Comparison of ENCODE assay signal across 28 mouse cellular contexts in genomic region chr15:77893292-77893691, GRCm38 (mm10). TPM values are rescaled to one million over a fixed set of nuclear protein-coding genes. Genes with fewer than 3 reads are reported as not detected.
DNase-seq lines count a peak whose midpoint lies in the region; ATAC-seq and TF ChIP-seq lines count a peak whose summit lies in the region.
"Had no signal": no experiment of that assay in that cellular context is flagged by ENCODE, and none has a peak within 500 bp of the region (broad histone marks: within the 10 kb centered on the region; RNA-seq: fewer than 3 reads in every experiment).

No protein-coding gene starts in this region.

- H3K4me3 ChIP-seq in heart, embryonic 10.5 days, result no peak overlapping the region
- H3K4me3 ChIP-seq in heart, embryonic 11.5 days (ENCODE audit: low read depth, low read length), result no peak overlapping the region
- H3K4me3 ChIP-seq in lung, adult 2 months (replicated peaks; ENCODE audit: extremely low read depth, low read depth, low read length), result no peak overlapping the region
- no peak overlapping the region for H3K4me3 ChIP-seq in limb, embryonic 10.5 days
- H3K4me3 ChIP-seq: embryonic facial prominence, embryonic 10.5 days; forebrain, embryonic 10.5 days; hindbrain, embryonic 12.5 days; kidney, embryonic 15.5 days; limb, embryonic 13.5 days; liver, embryonic 12.5 days; midbrain, embryonic 13.5 days; neural tube, embryonic 12.5 days had no signal

- DNase-seq in heart, embryonic 10.5 days (ENCODE audit: low spot score), result no peak
- DNase-seq in Muller cell, postnatal 12 days (ENCODE audit: inconsistent ontology term), result peak; percentile 62
- DNase-seq in lung, adult 2 months, result peak; percentile 33
- peak; percentile 19 for DNase-seq in lung, postnatal 14 days
- DNase-seq in limb, embryonic 10.5 days (ENCODE audit: low spot score), result no peak
- DNase-seq in heart, postnatal 4 days, result no peak
- DNase-seq: adrenal gland, postnatal 10 days; B cell, adult 2 months; cerebellum, adult 11 months; cerebellum, adult 9-11 months; kidney, postnatal 36 days; right cerebral cortex, postnatal 14 days; thymus, postnatal 14 days had no signal

- H3K9ac ChIP-seq in heart, embryonic 11.5 days (ENCODE audit: low read depth, low read length), result no peak overlapping the region
- H3K9ac ChIP-seq: hindbrain, embryonic 12.5 days; kidney, embryonic 15.5 days; limb, embryonic 13.5 days; liver, embryonic 12.5 days; midbrain, embryonic 13.5 days; neural tube, embryonic 12.5 days had no signal

- TF ChIP-seq POLR2A in lung, adult 2 months (IDR thresholded peaks at IDR 0.05; ENCODE audit: borderline replicate concordance, extremely low read depth, low read depth, low read length), result no peak

- ATAC-seq in heart, embryonic 11.5 days (replicated peaks; ENCODE audit: insufficient number of reproducible peaks, low FRiP score, low TSS enrichment), result no peak; the same call in 1 of the 2 replicates
- ATAC-seq: activated CD4-positive, CD25-positive, alpha-beta regulatory T cell, adult 4 months; forebrain, embryonic 16.5 days; intestine, postnatal 0 days; liver, embryonic 12.5 days; midbrain, embryonic 13.5 days had no signal

- WGBS in heart, embryonic 10.5 days, result 51% methylated on average over 10 of the region's 10 CpGs
- 51% methylated on average over 10 of the region's 10 CpGs for WGBS in heart, embryonic 11.5 days (ENCODE audit: insufficient replicate concordance)
- WGBS in lung, adult 2 months, result 51% methylated on average over 10 of the region's 10 CpGs
- WGBS in limb, embryonic 10.5 days, result 78% methylated on average over 10 of the region's 10 CpGs

- no peaks in the 10 kb centered on the region for H3K9me3 ChIP-seq in heart, embryonic 10.5 days
- no peaks in the 10 kb centered on the region for H3K9me3 ChIP-seq in heart, embryonic 11.5 days (replicated peaks; ENCODE audit: control insufficient read depth, low read length)
- no peaks in the 10 kb centered on the region for H3K9me3 ChIP-seq in limb, embryonic 10.5 days (replicated peaks)
- H3K9me3 ChIP-seq: embryonic facial prominence, embryonic 10.5 days; forebrain, embryonic 10.5 days; G1E; hindbrain, embryonic 12.5 days; kidney, embryonic 15.5 days; limb, embryonic 13.5 days; liver, embryonic 12.5 days; midbrain, embryonic 13.5 days; neural tube, embryonic 12.5 days had no signal

- no peak overlapping the region for H3K4me2 ChIP-seq in heart, embryonic 11.5 days
- H3K4me2 ChIP-seq: hindbrain, embryonic 12.5 days; kidney, embryonic 15.5 days; limb, embryonic 13.5 days; liver, embryonic 12.5 days; midbrain, embryonic 13.5 days; neural tube, embryonic 12.5 days had no signal

- H3K27ac ChIP-seq in heart, embryonic 10.5 days, result peak overlapping the region; percentile 56; the same call in 1 of the 2 replicates
- no peak overlapping the region for H3K27ac ChIP-seq in heart, embryonic 11.5 days (ENCODE audit: low read depth, low read length)
- H3K27ac ChIP-seq in limb, embryonic 10.5 days, result no peak overlapping the region
- H3K27ac ChIP-seq: embryonic facial prominence, embryonic 10.5 days; forebrain, embryonic 10.5 days; hindbrain, embryonic 12.5 days; kidney, embryonic 15.5 days; limb, embryonic 13.5 days; liver, embryonic 12.5 days; macrophage; midbrain, embryonic 13.5 days; neural tube, embryonic 12.5 days had no signal

- TF ChIP-seq CTCF in lung, adult 2 months (IDR thresholded peaks at IDR 0.05; ENCODE audit: insufficient read depth, low read length), result no peak

- H3K27me3 ChIP-seq in heart, embryonic 10.5 days (ENCODE audit: insufficient read depth, poor library complexity, severe bottlenecking), result no peaks in the 10 kb centered on the region
- H3K27me3 ChIP-seq in heart, embryonic 11.5 days (ENCODE audit: control insufficient read depth, insufficient read depth, low read length), result no peaks in the 10 kb centered on the region
- no peaks in the 10 kb centered on the region for H3K27me3 ChIP-seq in limb, embryonic 10.5 days (ENCODE audit: low read depth, poor library complexity, severe bottlenecking)
- H3K27me3 ChIP-seq: CH12.LX; hindbrain, embryonic 12.5 days; kidney, embryonic 15.5 days; limb, embryonic 13.5 days; midbrain, embryonic 13.5 days; neural tube, embryonic 12.5 days had no signal

- H3K4me1 ChIP-seq in heart, embryonic 10.5 days, result peaks cover 36% of the 10 kb centered on the region
- peaks cover 2% of the 10 kb centered on the region for H3K4me1 ChIP-seq in heart, embryonic 11.5 days (ENCODE audit: control insufficient read depth, insufficient read depth, low read length)
- H3K4me1 ChIP-seq in lung, adult 2 months (ENCODE audit: control insufficient read depth, insufficient read depth, low read length), result peaks cover 9% of the 10 kb centered on the region
- peaks cover 6% of the 10 kb centered on the region for H3K4me1 ChIP-seq in limb, embryonic 10.5 days
- H3K4me1 ChIP-seq: hindbrain, embryonic 12.5 days; limb, embryonic 13.5 days; liver, embryonic 12.5 days; midbrain, embryonic 13.5 days; neural tube, embryonic 12.5 days had no signal

- H3K36me3 ChIP-seq in heart, embryonic 10.5 days, result no peaks in the 10 kb centered on the region
- H3K36me3 ChIP-seq in heart, embryonic 11.5 days (ENCODE audit: control insufficient read depth, insufficient read depth, low read length), result no peaks in the 10 kb centered on the region
- no peaks in the 10 kb centered on the region for H3K36me3 ChIP-seq in limb, embryonic 10.5 days
- H3K36me3 ChIP-seq: embryonic facial prominence, embryonic 10.5 days; forebrain, embryonic 10.5 days; G1E; hindbrain, embryonic 12.5 days; kidney, embryonic 15.5 days; limb, embryonic 13.5 days; liver, embryonic 12.5 days; midbrain, embryonic 13.5 days; neural tube, embryonic 12.5 days had no signal

RNA-seq across cellular contexts. Expression of gene Txn2, which starts 35.5 kb away (rescaled TPM):
- polyA plus RNA-seq in heart, embryonic 10.5 days (2016; fragmentation: Nextera tagmentation; extraction: Ambion mirVana), result 311 and 315 TPM in 2 replicates
- 284 and 293 TPM in 2 replicates for polyA plus RNA-seq in heart, embryonic 11.5 days (2014; fragmentation: Nextera tagmentation; extraction: Ambion mirVana)
- 138 and 165 TPM in 2 replicates for polyA plus RNA-seq in lung, adult 2 months (2012; rRNA removed)
- polyA plus RNA-seq in limb, embryonic 10.5 days (2016; fragmentation: Nextera tagmentation; extraction: Ambion mirVana), result 287 and 339 TPM in 2 replicates
- total RNA-seq in heart, postnatal 4 days (2021), result 100 to 1,000 TPM; 192 to 198 TPM

RNA-seq across cellular contexts. Expression of gene Myh9, which starts 51.3 kb away (rescaled TPM):
- polyA plus RNA-seq in heart, embryonic 10.5 days (2016; fragmentation: Nextera tagmentation; extraction: Ambion mirVana), result 34.5 and 37.5 TPM in 2 replicates
- polyA plus RNA-seq in heart, embryonic 11.5 days (2014; fragmentation: Nextera tagmentation; extraction: Ambion mirVana), result 30.4 and 31.8 TPM in 2 replicates
- 133 and 162 TPM in 2 replicates for polyA plus RNA-seq in lung, adult 2 months (2012; rRNA removed)
- 30.6 and 39.2 TPM in 2 replicates for polyA plus RNA-seq in limb, embryonic 10.5 days (2016; fragmentation: Nextera tagmentation; extraction: Ambion mirVana)
- total RNA-seq in heart, postnatal 4 days (2021), result 100 to 1,000 TPM; 219 to 228 TPM

Comparison
In these comparisons a context has a peak if more than half of its experiments do, and no peak if none do; other contexts are left out.
1. DNase-seq: peak in Muller cell, postnatal 12 days (single experiment), lung, adult 2 months (single experiment) and lung, postnatal 14 days (single experiment); none in heart, embryonic 10.5 days (single experiment), limb, embryonic 10.5 days (single experiment) and heart, postnatal 4 days (single experiment).